Mouse (Mus musculus): ENCODE results near the gene Tmem8b.

The Tmem8b gene

GRCm38 (mm10) chr4:43668782-43669427, at the start of gene Tmem8b, which contains the start of gene Fam221b:
TSS of gene Tmem8b (plus strand) at chr4:43668971.
TSS of gene Fam221b (minus strand) at chr4:43669145.
- DNase-seq (ENCODE audit: low spot score) = peak; percentile 90

GRCm38 (mm10) chr4:43620146-43620778, 48.5 kb upstream of the Tmem8b start:
- peak; percentile 1 for DNase-seq (ENCODE audit: low spot score)

GRCm38 (mm10) chr4:43629106-43629817, 39.5 kb upstream of the Tmem8b start:
- DNase-seq (ENCODE audit: low spot score) = no peak

- DNase-seq (ENCODE audit: low spot score) = peak; percentile 82
Measured at GRCm38 (mm10) chr4:43630030-43630581, 38.7 kb upstream of the Tmem8b start.

- no peak for DNase-seq (ENCODE audit: low spot score)
Measured at GRCm38 (mm10) chr4:43630671-43631045, 38.1 kb upstream of the Tmem8b start.

GRCm38 (mm10) chr4:43631046-43631955, 37.5 kb upstream of the Tmem8b start, which contains the start of gene Npr2:
TSS of gene Npr2 (plus strand) at chr4:43631935.
- peak; percentile 36 for DNase-seq (ENCODE audit: low spot score)

- no peak for DNase-seq (ENCODE audit: low spot score)
Measured at GRCm38 (mm10) chr4:43631956-43632920, 36.5 kb upstream of the Tmem8b start.

GRCm38 (mm10) chr4:43633296-43633695, 35.5 kb upstream of the Tmem8b start:
- DNase-seq (ENCODE audit: low spot score) = no peak

- no peak for DNase-seq (ENCODE audit: low spot score)
Measured at GRCm38 (mm10) chr4:43633736-43634135, 35.0 kb upstream of the Tmem8b start.

- no peak for DNase-seq (ENCODE audit: low spot score)
Measured at GRCm38 (mm10) chr4:43634621-43635374, 34.0 kb upstream of the Tmem8b start.

- no peak for DNase-seq (ENCODE audit: low spot score)
Measured at GRCm38 (mm10) chr4:43636751-43637150, 32.0 kb upstream of the Tmem8b start.

GRCm38 (mm10) chr4:43640076-43640475, 28.7 kb upstream of the Tmem8b start:
- no peak for DNase-seq (ENCODE audit: low spot score)

GRCm38 (mm10) chr4:43640491-43640890, 28.3 kb upstream of the Tmem8b start:
- DNase-seq (ENCODE audit: low spot score) = no peak

GRCm38 (mm10) chr4:43649783-43650182, 19.0 kb upstream of the Tmem8b start:
- no peak for DNase-seq (ENCODE audit: low spot score)

GRCm38 (mm10) chr4:43652726-43653125, 16.0 kb upstream of the Tmem8b start:
- DNase-seq (ENCODE audit: low spot score) = no peak

GRCm38 (mm10) chr4:43653161-43654015, 15.4 kb upstream of the Tmem8b start, which contains the start of gene Spag8:
TSS of gene Spag8 (minus strand) at chr4:43653594.
- no peak for DNase-seq (ENCODE audit: low spot score)

- DNase-seq (ENCODE audit: low spot score) = no peak
Measured at GRCm38 (mm10) chr4:43655656-43656338, 13.0 kb upstream of the Tmem8b start.

All from urinary bladder, postnatal 14 days (tissue).